Mouse (Mus musculus): ENCODE measurements around the gene Tmem156.
"Not testable (repeated sequence)": the region's sequence is repeated elsewhere in the genome, so short reads cannot be mapped to it uniquely, and the experiment has no call there.

The Tmem156 gene

GRCm38 (mm10) chr5:65091921-65092320 lies at the start of gene Tmem156:
TSS of gene Tmem156 (minus strand) at chr5:65092132.
- no peak for DNase-seq (ENCODE audit: low spot score in 2 of 2)

- no peak for DNase-seq (ENCODE audit: low spot score in 2 of 2)
Measured at GRCm38 (mm10) chr5:65141242-65141641, 49.3 kb upstream of the Tmem156 start.

- DNase-seq (ENCODE audit: low spot score in 2 of 2), result no peak
Measured at GRCm38 (mm10) chr5:65137073-65137472, 45.1 kb upstream of the Tmem156 start.

GRCm38 (mm10) chr5:65136159-65136558 lies 44.2 kb upstream of the Tmem156 start:
- no peak for DNase-seq (ENCODE audit: low spot score in 2 of 2)

GRCm38 (mm10) chr5:65131211-65131879 lies 39.4 kb upstream of the Tmem156 start:
- DNase-seq (ENCODE audit: low spot score in 2 of 2), result peak; percentile 50 to 51

- peak; percentile 34 to 35 for DNase-seq (ENCODE audit: low spot score in 2 of 2)
Measured at GRCm38 (mm10) chr5:65130528-65131210, 38.7 kb upstream of the Tmem156 start.

- DNase-seq (ENCODE audit: low spot score in 2 of 2), result no peak
Measured at GRCm38 (mm10) chr5:65128481-65128880, 36.5 kb upstream of the Tmem156 start.

GRCm38 (mm10) chr5:65126137-65126536 lies 34.2 kb upstream of the Tmem156 start:
- no peak for DNase-seq (ENCODE audit: low spot score in 2 of 2)

- no peak for DNase-seq (ENCODE audit: low spot score in 2 of 2)
Measured at GRCm38 (mm10) chr5:65122616-65123015, 30.7 kb upstream of the Tmem156 start.

GRCm38 (mm10) chr5:65119918-65120317 lies 28.0 kb upstream of the Tmem156 start:
- DNase-seq (ENCODE audit: low spot score in 2 of 2), result no peak

GRCm38 (mm10) chr5:65119495-65119894 lies 27.6 kb upstream of the Tmem156 start:
- no peak for DNase-seq (ENCODE audit: low spot score in 2 of 2)

- no peak for DNase-seq (ENCODE audit: low spot score in 2 of 2)
Measured at GRCm38 (mm10) chr5:65116789-65117188, 24.9 kb upstream of the Tmem156 start.

GRCm38 (mm10) chr5:65113323-65113722 lies 21.4 kb upstream of the Tmem156 start:
- no peak for DNase-seq (ENCODE audit: low spot score in 2 of 2)

GRCm38 (mm10) chr5:65112225-65112624 lies 20.3 kb upstream of the Tmem156 start:
- not testable (repeated sequence) for DNase-seq (ENCODE audit: low spot score in 2 of 2)

- peak in 1 of 2 experiments; percentile 7 for DNase-seq (ENCODE audit: low spot score in 2 of 2)
Measured at GRCm38 (mm10) chr5:65107773-65108432, 16.0 kb upstream of the Tmem156 start.

- DNase-seq (ENCODE audit: low spot score in 2 of 2), result peak; percentile 75 to 81
Measured at GRCm38 (mm10) chr5:65106876-65107772, 15.2 kb upstream of the Tmem156 start, which contains the start of gene Klhl5. TSS of gene Klhl5 (plus strand) at chr5:65107539.

GRCm38 (mm10) chr5:65102641-65103042 lies 10.7 kb upstream of the Tmem156 start:
- no peak for DNase-seq (ENCODE audit: low spot score in 2 of 2)

GRCm38 (mm10) chr5:65102026-65102640 lies 10.2 kb upstream of the Tmem156 start:
- DNase-seq (ENCODE audit: low spot score in 2 of 2), result no peak

GRCm38 (mm10) chr5:65101621-65102020 lies 9.7 kb upstream of the Tmem156 start:
- DNase-seq (ENCODE audit: low spot score in 2 of 2), result no peak

- no peak for DNase-seq (ENCODE audit: low spot score in 2 of 2)
Measured at GRCm38 (mm10) chr5:65101209-65101608, 9.3 kb upstream of the Tmem156 start.

- no peak for DNase-seq (ENCODE audit: low spot score in 2 of 2)
Measured at GRCm38 (mm10) chr5:65100002-65100401, 8.1 kb upstream of the Tmem156 start.
